Mouse (Mus musculus) C2C12 (cell line): ENCODE data around the gene Slc25a15.

Source experiments
- CEBPB ChIP-seq: IDR thresholded peaks from one replicate; pipeline ENCODE4 v1.6.1; 2011; ENCODE audit warnings: low read depth, mild to moderate bottlenecking, control low read depth, moderate library complexity
- CTCF ChIP-seq: IDR thresholded peaks from one replicate; pipeline ENCODE4 v1.5.1; 2011; ENCODE audit not compliant: control insufficient read depth, insufficient read depth, insufficient read length
- MAX ChIP-seq: IDR thresholded peaks from one replicate; pipeline ENCODE4 v1.6.1; 2011; ENCODE audit warnings: mild to moderate bottlenecking, control low read depth
- MYOD1 ChIP-seq: IDR thresholded peaks from one replicate; pipeline ENCODE4 v1.6.1; 2011; ENCODE audit warnings: low read depth; ENCODE audit not compliant: control insufficient read depth, insufficient read length
- MYOG ChIP-seq: IDR thresholded peaks from one replicate; pipeline ENCODE4 v1.6.1; 2011; ENCODE audit not compliant: control insufficient read depth, insufficient read length; ENCODE audit errors: extremely low read depth

DNA sequence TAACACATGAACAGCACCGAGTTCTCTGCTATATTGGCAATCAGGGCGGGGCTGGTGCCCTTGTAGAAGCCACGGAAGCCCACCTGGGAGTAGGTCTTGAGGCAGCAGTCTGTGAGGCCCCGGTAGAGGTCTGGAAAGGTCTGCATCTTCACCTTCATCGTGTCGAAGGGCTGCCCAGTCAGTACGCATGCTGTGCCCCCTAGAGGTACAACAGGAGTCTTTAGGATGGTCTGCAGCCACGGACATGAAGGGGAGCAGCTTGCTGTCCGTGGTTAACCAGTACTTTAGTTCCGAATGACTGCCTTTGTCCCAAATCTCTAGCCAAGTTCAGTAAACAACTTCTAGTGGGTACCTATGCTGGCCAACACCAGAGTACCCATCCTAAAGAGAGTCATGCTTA, 8.5 kb downstream of the Slc25a15 start:
- no peak for TF ChIP-seq CTCF
- TF ChIP-seq MYOD1, result no peak
- TF ChIP-seq CEBPB, result no peak
- no peak for TF ChIP-seq MAX
- no peak for TF ChIP-seq MYOG
